Mouse (Mus musculus) frontal cortex, adult (tissue): Measurements from ENCODE around the gene Khnyn.

Source experiments
- ATAC-seq: cut with Nextera tagmentation; 2 replicates; pipeline ENCODE4 v1.9.2; 2017; ENCODE audit warnings: mild to moderate bottlenecking, moderate library complexity, mixed read lengths; ENCODE audit not compliant: low TSS enrichment

Gene Khnyn

GRCm38 (mm10) chr14:55873242-55873713, 11.5 kb upstream of the Khnyn start:
- no peak for ATAC-seq

- peak; percentile 77 for ATAC-seq
Observed at GRCm38 (mm10) chr14:55873714-55874683, 10.7 kb upstream of the Khnyn start.

- peak; percentile 21; the same call in 1 of the 2 replicates for ATAC-seq
Observed at GRCm38 (mm10) chr14:55877469-55878315, 7.1 kb upstream of the Khnyn start.

- no peak for ATAC-seq
Observed at GRCm38 (mm10) chr14:55878316-55878940, 6.3 kb upstream of the Khnyn start.

GRCm38 (mm10) chr14:55879623-55880022, 5.1 kb upstream of the Khnyn start:
- peak; percentile 96 for ATAC-seq

GRCm38 (mm10) chr14:55880982-55881381, 3.8 kb upstream of the Khnyn start:
- ATAC-seq, result no peak

GRCm38 (mm10) chr14:55882171-55882641, 2.5 kb upstream of the Khnyn start:
- ATAC-seq, result no peak

GRCm38 (mm10) chr14:55883149-55883661, 1.5 kb upstream of the Khnyn start:
- ATAC-seq, result no peak

- no peak for ATAC-seq
Observed at GRCm38 (mm10) chr14:55883663-55884062, 1.1 kb upstream of the Khnyn start.

GRCm38 (mm10) chr14:55884166-55884565, 581 bp upstream of the Khnyn start, which contains the start of gene Cbln3:
Gene Cbln3, minus strand, starts transcription at chr14:55884392.
- ATAC-seq, result no peak

GRCm38 (mm10) chr14:55885114-55885790, 505 bp downstream of the Khnyn start:
- ATAC-seq, result 0 out of 2 replicates have a peak, but pooled peaks have one; percentile 7

GRCm38 (mm10) chr14:55885791-55886271, 1.1 kb downstream of the Khnyn start:
- peak; percentile 45; the same call in 1 of the 2 replicates for ATAC-seq

- ATAC-seq, result no peak
Observed at GRCm38 (mm10) chr14:55886571-55887382, 2.0 kb downstream of the Khnyn start.

- ATAC-seq, result no peak
Observed at GRCm38 (mm10) chr14:55897671-55898070, 12.9 kb downstream of the Khnyn start.

- ATAC-seq, result no peak
Observed at GRCm38 (mm10) chr14:55898947-55899346, 14.2 kb downstream of the Khnyn start.

GRCm38 (mm10) chr14:55899701-55900413, 15.1 kb downstream of the Khnyn start, which contains the start of gene Sdr39u1:
Gene Sdr39u1, minus strand, starts transcription at chr14:55900293.
- peak; percentile 95 for ATAC-seq

GRCm38 (mm10) chr14:55900414-55900755, 15.6 kb downstream of the Khnyn start:
- ATAC-seq, result peak; percentile 34

- peak; percentile 84 for ATAC-seq
Observed at GRCm38 (mm10) chr14:55905518-55905917, 20.8 kb downstream of the Khnyn start.

GRCm38 (mm10) chr14:55913406-55913805, 28.7 kb downstream of the Khnyn start:
- ATAC-seq, result no peak
